Mouse (Mus musculus) layer of hippocampus, postnatal 25 days (tissue): ENCODE data around the gene Selenos. TPM values are rescaled to one million over a fixed set of nuclear protein-coding genes. Genes with fewer than 3 reads are reported as not detected.
A peak's percentile ranks its signal among the peaks of the same experiment; 100 is the strongest.

Experiments
- DNase-seq, 2 experiments: peaks; one replicate each; pipeline ENCODE4 v3.0.0; 2022; ENCODE audit warnings: mixed read lengths in 2 of 2, low spot score in 1 of 2; ENCODE audit errors: extremely low spot score in 1 of 2
- total RNA-seq, 2 experiments: library from RNA; stranded (reverse); gene quantifications; 2 replicates each; pipeline ENCODE4 v1.2.3; 2021

Selenos gene
- total RNA-seq, 2 experiments from 2014 or later = 54.0 to 56.2 TPM

DNA sequence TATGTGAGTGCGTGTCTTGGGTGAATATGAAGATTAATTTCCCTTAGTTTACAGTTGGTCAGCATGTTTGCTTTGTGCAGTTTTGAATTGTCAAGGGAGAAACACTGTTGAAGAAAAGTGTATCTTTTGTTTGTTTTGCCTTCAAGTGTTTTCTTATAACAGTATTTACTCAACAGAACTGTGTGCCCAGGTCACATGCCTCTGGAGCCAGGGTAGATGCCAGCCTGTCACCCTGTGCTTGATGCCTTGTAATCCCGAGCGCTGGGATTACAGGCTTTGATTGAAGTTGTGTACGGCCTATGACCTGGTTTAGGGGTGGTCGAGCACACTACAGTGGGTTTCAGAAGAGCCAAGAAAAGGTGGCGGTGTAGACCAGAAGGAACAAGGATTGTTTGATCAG, 4.3 kb downstream of the Selenos start:
- DNase-seq = no peak

DNA sequence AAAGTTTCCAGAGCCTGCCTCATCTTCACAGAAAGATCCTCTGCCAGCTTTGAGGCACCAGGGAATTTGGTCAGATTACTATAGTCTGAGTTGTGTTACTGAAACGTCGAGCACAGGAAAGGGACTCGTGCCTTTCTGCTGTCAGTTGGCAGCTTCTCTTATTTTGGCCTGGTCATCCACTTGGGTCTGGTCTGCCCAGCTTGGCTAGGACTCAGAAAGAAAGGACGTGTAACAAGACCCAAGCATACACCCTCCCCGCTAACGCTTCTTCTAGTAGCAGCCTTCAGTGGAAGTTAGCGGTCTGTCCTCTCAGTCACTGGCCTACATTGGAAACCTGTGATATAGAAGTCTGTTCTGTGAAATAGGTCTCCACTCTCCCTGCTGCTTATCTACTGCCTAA, 5.1 kb downstream of the Selenos start:
- no peak for DNase-seq

DNA sequence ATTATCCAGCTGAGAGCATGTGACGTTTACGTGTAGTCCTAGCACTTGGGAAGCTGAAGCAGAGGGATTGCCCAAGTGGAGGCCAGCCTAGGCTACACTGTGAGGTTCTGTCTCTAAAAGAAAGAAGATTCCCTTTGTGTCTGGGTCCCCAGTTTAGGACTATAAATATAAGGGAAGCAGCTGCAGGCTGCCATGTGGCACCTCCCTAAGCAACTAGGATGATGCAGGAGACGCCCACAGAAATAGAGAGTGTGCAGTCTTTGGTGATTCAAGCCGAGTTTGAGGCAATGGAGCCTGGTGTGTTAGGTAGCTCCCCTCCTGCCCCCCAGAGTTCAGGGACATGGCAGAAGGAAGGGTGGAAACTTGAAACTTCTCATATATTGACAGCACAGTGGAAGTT, 8.2 kb downstream of the Selenos start:
- no peak for DNase-seq

DNA sequence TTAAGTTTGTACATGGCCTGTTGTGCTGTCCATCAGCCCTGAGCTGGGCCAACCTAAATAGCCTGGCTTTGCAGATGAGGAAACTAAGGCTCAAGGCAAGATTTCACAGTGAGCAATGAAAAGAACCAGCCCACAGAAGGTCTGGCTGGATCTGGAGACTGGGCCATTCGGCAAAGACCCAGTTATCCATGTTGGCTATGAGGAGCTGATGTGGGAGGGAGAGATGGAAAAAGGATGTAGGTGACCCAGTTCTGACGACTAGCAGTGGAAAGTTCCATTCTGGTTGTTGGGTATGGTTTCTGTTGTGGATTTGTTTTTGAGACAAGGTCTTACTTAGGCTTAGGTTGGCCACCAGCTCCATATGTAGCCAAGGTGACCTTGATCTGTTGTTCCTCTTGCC, 8.6 kb downstream of the Selenos start:
- DNase-seq = no peak

DNA sequence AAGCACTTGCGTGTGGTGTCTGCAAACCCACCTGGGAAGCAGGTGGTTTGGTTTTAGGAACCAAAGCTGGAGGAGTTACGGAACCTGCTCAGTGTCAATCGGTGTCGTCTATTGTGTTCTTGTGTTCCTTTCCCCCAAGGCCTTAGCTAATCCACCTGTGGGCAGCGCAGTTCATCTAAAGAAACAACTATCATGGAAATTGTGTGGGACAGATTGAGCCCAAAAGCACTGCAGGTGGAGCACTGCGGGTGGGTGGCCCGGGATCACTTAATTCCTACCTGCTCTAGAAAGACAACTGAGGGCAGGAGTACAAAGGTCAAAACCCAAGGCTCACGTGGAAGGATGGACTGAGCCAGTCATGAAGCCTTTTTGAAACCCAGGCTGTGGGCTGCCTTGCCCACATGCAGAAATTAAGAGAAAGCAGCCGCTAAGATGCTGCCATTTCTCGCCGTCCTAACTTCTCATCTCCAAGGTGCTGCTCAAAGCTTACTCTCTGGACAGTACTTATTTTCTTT, 11.3 kb downstream of the Selenos start:
- DNase-seq = no peak

DNA sequence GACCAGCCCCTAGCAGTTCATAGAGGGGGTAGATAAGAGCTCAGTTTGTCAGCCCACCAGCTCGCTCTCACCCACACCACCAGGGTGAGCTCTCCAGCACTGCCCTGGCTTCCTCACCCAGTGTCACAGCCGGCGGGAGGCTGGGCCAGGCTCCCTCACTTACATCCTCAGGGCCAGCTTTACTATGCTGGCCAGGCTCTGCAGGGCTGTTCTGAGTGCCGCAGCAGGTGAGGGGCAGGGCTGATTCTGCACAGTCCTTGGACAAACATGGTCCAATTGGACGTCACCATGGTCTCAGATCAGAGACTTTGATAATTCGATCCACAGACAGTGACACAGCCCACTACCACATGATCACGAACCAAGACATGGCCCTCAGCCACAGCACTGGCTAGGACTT, 12.1 kb downstream of the Selenos start:
- DNase-seq = no peak

DNA sequence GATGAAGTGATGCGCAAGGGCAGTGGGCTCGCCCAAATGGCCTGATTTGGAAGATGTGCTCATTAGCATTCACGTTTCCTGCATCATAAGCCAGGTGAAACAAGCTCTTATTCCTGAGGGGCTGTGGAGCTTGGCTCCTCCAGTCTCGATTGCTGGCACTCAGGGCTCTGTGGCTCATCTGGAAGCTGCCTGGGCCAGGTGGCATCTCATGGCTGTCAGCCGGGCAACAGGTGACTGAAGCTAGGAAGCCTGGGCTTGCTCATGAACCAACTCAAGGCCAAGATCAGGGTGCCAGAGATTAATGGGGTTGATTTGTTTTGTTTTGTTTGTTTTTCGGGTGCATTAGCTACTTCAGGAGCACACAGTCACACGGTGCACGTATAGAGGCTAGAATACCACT, 13.2 kb downstream of the Selenos start:
- no peak for DNase-seq

DNA sequence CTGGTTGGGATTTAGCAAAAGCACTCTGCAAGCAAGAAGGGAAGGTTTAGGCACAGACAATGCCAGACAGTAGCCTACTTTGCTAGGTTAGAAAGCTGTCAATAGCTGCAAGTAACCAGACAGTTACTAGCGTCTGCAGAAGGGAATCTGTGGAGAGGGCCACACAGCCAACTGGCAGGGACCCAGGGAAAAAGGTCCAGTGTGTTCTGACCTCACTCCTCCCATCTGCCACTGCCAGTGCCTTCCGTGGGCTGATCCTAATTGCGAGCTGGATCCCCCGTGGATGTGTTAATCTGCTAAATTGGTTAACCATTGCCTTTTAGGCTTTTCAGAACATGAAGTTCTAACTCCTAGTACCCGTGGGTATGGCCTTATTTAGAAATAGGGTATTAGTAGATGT, 14.7 kb downstream of the Selenos start:
- DNase-seq = no peak

DNA sequence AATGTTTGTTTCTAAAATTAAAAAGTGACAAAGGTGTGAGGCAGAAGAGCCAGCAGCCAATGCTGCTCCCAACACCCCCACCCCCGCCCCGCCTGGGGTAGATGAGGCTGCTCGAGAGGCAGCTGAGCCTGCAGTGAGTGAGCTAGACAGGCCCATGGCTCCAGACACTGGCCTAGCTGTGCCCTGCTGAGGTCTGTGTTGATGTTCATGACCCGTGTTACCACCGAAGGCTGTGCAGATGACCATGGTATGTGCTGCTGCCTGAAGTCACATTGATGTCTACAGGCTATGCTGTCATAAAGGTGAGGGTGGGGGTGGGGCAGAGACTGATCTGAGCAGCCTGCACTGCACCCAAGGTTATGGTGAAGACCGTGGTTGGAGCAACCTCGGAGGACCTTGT, 19.4 kb downstream of the Selenos start:
- no peak for DNase-seq

DNA sequence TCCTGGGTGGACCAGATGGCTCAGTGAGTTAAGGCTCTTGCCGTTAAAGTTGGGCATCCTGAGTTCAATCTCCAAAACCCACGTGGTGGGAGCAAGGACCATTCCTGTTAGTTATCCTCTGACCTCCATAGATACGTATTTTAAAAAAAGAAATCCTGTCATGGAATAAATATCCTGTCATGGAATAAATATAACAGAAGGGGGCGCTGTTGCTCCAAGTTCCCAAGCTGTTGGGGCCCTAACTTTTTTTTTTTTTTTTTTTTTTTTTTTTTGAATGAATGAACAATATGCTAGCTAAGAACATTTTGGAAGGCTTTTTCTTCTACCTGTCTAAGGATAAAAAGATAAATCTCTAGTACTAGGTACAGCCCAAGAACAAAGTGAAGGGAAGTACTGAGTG, 22.4 kb downstream of the Selenos start:
- DNase-seq = no peak

DNA sequence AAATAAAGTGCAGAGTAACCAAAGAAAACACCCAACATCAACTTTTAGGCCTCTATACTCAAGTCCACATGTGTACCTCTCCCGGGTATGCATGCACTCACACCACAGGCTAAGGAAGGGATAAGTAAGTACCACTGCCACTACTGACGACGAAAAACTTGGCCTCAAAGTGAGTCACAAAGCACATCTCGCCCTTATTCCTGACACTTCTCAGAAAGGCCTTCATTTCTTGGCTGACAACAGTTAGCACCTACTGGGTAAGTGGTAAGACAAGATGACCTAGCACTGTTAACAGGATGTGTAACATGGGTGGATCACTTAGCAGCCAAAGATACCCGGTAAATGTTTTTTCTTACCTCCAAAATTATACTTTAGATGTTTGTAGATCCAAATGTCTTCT, 25.1 kb downstream of the Selenos start:
- DNase-seq = no peak

DNA sequence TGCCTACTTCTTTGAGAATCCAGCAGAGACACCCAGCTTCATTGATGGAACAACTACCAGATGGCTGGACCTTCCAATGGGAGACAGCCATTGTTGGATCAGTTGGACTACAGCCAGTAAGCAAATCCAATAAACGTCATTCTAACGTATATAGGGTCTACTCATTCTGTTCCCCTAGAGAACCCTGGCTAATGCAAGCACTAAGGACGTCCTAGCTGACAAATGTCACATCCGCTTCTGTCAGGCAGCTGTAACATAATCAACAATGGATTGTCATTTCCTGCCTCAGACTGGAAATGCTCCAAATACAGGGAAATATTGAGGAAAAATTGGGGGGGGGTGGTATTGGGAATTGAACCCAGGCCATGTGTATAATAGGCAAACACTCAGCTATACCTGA, 26.3 kb downstream of the Selenos start:
- no peak for DNase-seq

DNA sequence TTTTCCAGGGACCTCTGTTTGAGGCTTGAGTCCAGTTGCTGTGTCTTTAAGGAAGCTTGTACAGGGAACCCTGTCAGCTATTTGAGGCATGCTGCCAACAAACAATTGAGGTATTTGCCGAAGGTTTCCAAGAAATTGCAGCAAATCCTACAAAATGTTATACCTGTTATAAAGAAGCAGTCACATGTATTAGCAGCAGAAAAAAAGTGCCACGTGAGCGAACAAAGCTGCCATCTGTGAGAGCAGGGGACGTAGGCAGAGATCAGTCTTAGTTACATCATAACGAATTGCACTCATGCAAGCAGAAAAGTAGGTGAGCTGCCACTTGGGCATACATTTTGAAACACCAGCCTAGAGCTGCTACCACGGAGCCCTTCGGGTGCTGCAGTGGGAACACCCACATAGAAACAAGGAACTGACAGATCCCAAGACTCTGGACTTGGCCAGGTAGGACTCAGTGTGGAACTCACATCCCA, 27.2 kb downstream of the Selenos start:
- DNase-seq = no peak

DNA sequence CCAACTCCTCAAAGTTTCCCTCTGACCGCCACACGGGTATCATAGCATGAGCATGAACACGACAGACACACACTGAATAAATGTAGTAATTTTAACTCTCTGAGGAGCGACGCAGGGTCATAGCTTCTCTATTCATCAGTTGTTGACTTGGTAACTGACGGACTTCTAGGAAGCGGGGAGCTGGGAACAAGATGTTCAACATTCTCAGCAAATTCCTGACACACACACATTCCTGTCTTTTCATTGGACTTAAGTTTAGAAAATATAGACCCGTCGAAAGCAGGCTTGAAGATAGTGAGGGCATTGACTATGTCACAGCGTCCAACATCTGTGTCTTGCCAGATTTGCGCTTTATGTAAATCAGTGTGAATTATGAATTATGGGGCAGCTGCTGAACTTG, 27.8 kb downstream of the Selenos start:
- no peak for DNase-seq

DNA sequence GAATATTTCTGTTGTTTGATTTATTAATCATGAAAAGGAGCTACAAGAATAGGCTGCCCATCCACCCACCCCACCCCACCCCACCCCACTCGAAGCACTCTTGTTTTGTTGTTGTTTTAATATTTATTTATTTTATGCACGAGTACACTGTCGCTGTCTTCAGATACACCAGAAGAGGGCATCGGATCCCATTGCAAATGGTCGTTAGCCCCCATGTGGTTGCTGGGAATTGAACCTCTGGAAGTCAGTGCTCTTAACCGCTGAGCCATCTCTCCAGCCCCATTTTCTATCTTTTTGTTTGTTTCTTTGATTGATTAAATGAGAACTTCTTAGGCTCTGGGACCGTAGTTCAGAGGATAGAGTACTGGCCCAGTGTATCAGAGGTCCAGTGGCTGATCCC, 28.5 kb downstream of the Selenos start:
- no peak for DNase-seq

DNA sequence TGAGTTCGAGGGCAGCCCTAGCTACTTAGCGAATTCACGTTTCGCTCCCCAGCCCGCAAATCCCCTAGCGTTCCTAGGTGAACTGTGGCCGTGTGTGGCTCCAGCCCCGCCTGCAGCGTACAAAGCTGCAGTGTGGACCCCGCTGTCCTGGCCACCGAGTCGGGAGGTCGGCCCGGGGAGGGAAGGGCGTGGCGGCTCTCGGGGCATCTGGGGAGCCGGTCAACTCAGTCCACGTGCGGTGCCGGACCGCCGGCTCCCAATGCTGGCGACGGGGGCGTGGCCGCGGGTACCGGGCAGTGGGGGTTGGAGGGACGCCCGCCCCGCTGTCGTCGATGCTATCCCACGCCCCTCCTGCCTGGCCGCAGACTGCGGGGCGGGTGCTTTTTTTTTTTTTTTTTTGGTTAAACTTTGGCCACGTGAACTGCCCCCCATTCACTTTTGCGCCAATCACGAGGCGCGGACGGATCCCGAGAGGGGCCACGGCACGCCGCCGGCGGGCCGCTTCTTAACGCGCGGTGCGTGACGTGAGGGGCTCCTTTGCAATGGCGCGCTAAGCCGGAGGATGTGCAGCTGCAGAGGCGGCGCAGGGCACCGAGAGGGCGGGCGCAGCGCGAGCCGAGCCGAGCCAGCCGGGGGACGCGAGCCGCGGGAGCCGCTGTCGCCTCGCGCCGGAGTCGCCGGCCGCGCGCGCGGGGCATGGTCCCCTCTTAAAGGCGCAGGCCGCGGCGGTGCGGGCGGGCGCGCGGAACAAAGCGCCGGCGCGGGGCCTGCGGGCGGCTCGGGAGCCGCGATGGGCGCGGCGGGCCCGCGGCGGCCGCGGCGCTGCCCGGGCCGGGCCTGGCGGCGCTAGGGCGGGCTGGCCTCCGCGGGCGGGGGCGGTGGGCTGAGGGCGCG, 29.8 kb downstream of the Selenos start, which contains the start of gene Chsy1:
TSS of gene Chsy1 (plus strand) at position 555 of the 894 bp plus-strand sequence.
- DNase-seq = peak; percentile 84 to 93

DNA sequence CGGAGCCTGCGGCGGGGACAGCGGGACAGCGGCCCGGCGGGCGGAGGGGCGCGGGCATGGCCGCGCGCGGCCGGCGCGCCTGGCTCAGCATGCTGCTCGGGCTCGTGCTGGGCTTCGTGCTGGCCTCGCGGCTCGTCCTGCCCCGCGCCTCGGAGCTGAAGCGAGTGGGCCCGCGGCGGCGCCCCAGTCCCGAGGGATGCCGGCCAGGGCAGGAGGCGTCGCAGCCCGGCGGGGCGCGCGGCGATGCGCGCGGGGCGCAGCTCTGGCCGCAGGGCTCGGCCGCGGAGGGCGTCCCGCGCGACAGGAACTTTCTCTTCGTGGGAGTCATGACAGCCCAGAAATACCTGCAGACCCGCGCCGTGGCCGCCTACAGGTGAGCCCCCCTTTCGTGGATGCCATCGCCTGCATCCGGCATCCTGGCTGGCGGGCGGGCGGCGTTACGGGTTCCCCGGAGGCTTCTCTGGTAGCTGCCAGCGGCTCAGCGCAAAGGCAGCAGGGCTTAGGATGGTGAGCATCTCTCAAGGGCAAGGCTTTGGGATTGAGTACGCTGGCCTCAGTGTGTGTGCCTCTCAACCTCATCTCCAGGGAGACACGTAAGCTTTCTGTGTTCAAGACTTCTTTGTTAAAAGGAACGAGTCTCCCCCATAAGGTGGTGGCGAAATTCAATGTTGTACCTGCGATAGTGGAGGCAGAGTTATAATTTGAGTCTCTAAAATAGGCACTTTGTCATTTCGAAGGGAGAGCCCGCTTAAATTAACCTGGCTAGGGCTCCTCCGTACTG, 30.6 kb downstream of the Selenos start:
- peak; percentile 24 to 41 for DNase-seq

DNA sequence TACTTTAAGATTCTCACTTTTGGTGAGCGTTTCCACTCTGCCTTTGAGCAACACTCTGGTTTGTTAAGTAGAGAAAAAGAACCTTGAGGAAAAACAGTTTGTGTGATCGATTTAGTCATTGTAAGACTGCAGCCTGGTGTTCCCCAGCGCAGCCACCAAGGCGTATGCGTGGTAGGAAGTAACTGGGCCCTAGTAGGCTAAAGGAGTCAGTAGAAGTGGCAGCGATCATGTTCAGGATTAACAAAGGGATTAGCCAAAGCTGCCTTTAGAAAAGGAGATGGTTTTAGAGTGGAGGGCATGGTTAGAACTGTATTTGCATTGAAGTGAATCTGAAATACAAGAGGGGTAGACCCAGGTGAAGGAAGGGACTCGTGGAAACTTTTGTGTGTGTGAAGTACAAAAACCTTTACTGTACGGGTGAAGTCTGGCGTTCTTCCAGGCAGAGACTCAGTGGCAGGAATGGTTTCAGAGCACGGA, 31.2 kb downstream of the Selenos start:
- DNase-seq = no peak

DNA sequence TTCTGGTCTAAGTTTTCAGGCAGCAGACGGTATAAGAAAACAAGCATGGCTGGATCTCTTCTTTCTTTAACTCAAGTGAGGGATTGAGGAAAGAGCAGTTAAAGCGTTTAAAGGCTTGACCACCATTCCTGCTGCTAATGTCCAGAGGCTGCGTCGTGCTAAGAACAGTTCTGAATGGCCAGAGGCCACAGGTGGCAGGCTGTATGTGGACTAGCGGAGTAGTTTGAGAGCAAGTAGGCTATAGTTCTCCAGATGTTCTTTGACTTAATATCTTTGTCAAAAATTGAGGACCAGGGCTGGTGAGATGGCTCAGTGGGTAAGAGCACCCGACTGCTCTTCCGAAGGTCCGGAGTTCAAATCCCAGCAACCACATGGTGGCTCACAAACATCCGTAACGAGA, 31.8 kb downstream of the Selenos start:
- DNase-seq = no peak

DNA sequence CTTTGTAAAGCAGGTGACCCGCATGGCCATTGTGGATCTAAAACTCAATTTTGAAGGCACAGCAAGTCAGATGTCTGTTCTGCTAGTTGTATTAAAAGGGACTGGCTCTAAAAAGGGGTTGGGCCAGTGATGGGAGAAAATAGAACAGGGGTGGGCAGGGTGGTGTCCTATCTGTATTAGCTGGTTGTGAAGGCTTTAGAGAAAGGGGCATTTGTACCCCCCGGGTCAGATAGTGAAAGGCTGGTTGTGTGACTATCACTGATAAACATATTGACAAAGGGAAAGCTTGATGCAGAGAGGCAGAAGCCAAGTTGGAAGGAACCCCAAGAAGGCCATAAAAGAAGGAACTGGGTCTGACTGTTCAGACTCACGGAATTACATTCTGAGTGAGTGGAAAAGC, 34.1 kb downstream of the Selenos start:
- no peak for DNase-seq

DNA sequence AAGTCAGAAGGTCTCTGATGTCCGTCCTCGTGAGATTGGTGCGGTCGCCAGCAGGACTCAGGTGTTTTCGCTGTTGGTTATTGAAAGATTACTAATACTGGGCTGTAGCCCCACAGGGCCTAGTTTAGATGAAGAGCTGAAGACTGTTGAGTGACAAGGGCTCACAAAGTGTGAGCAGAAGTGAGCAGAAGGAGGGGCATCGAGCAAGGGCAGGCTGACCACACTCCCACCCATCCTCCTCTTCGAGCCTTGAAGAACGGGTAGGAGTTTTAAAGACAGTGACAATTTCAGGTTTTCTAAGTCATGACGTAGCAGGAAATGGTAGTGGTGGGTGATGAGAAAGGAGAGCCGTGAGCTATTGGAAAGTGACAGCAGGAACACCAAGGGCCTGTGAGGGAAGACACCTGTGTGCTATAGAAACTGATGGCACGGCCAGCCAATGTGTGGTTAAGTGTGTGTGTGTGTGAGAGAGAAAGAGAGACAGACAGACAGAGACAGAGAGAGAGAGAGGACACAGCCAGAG, 36.4 kb downstream of the Selenos start:
- no peak for DNase-seq
